Mouse (Mus musculus): ENCODE measurements around the gene Xaf1.

GRCm38 (mm10) chr11:72266207-72266959 lies 35.0 kb upstream of the Xaf1 start:
- TF ChIP-seq ZNF384 (IDR thresholded peaks at IDR 0.05; ENCODE audit: low read depth, low read length) (no peak), CTCF (IDR thresholded peaks at IDR 0.05 in 2 of 3, conservative IDR thresholded peaks at IDR 0.05 in 1 of 3; ENCODE audit: control insufficient read depth in 1 of 3, insufficient read depth in 1 of 3, low read depth in 2 of 3, low read length in 3 of 3, poor library complexity in 1 of 3, severe bottlenecking in 1 of 3) (no peak), POLR2AphosphoS5 (IDR thresholded peaks at IDR 0.05; ENCODE audit: borderline replicate concordance, low read depth, low read length) (no peak), MAX (IDR thresholded peaks at IDR 0.05; ENCODE audit: low read length) (no peak), EP300 (IDR thresholded peaks at IDR 0.05; ENCODE audit: low read depth in 1 of 2, low read length in 2 of 2) (no peak), MXI1 (IDR thresholded peaks at IDR 0.05; ENCODE audit: low read depth, low read length) (no peak), POLR2A (IDR thresholded peaks at IDR 0.05; ENCODE audit: control insufficient read depth in 1 of 2, insufficient read depth in 1 of 2, low read depth in 1 of 2, low read length in 2 of 2, poor library complexity in 1 of 2) (no peak), USF2 (IDR thresholded peaks at IDR 0.05; ENCODE audit: borderline replicate concordance in 1 of 2, insufficient read depth in 1 of 2, low read depth in 1 of 2, low read length in 2 of 2) (no peak)

All from MEL (cell line).